Mouse (Mus musculus): ENCODE data around the gene Tnfrsf1a.

GRCm38 (mm10) chr6:125312581-125313355, 36.4 kb upstream of the Tnfrsf1a start:
- TF ChIP-seq CTCF (IDR thresholded peaks at IDR 0.05; ENCODE audit: low read depth, low read length) (no peak), POLR2A (IDR thresholded peaks at IDR 0.05; ENCODE audit: borderline replicate concordance, low read depth, low read length) (no peak)
